Mouse (Mus musculus): Measurements from ENCODE around the gene Lpar5.
"Not testable (repeated sequence)": the region's sequence is repeated elsewhere in the genome, so short reads cannot be mapped to it uniquely, and the experiment has no call there.

Gene Lpar5

GRCm38 (mm10) chr6:125067571-125067995 lies at the start of gene Lpar5:
Gene Lpar5, plus strand, starts transcription at chr6:125067920.
- no peak for DNase-seq (ENCODE audit: extremely low read depth, low read depth)

- DNase-seq (ENCODE audit: extremely low read depth, low read depth), result not testable (repeated sequence)
Measured at GRCm38 (mm10) chr6:125030532-125030931, 37.2 kb upstream of the Lpar5 start.

GRCm38 (mm10) chr6:125031604-125032003 lies 36.1 kb upstream of the Lpar5 start:
- DNase-seq (ENCODE audit: extremely low read depth, low read depth), result no peak

DNA sequence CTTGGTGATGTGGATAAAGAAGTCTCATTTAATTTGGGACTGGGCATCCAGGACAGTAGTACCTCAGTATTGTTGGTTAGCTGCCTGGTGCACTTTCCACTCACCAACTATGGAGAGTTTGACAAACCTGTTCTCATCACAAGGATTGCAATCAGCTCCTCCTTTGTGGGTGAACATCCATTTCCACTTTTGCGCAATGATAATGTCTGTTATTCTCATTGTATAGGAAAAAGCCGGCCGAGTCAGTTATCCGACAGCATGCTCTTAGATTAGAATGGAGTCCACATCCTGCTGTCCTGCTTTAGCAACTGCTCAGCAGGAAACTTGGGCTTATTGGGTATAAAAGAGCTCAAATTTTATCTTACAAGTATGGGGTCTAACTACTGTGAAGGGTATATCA lies 29.1 kb upstream of the Lpar5 start:
- no peak for DNase-seq (ENCODE audit: extremely low read depth, low read depth)

DNA sequence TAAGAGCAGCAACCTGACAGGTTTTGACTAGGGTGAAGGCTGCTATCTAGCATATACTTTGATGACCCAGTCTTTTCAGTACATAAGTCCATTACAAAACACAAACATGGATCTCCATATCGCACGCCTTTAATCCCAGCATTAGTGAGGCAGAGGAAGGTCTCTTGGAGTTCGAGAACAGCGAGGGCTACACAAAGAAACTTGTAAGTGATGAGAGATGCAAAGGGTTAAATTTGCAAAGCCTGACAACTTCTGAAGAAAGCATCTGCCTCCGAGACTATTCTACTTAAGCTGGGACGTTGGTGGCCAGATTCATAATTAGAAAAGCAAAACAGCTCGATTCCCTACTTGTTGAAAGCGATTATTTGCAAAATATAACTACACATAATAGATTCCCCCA lies 28.6 kb upstream of the Lpar5 start:
- no peak for DNase-seq (ENCODE audit: extremely low read depth, low read depth)

DNA sequence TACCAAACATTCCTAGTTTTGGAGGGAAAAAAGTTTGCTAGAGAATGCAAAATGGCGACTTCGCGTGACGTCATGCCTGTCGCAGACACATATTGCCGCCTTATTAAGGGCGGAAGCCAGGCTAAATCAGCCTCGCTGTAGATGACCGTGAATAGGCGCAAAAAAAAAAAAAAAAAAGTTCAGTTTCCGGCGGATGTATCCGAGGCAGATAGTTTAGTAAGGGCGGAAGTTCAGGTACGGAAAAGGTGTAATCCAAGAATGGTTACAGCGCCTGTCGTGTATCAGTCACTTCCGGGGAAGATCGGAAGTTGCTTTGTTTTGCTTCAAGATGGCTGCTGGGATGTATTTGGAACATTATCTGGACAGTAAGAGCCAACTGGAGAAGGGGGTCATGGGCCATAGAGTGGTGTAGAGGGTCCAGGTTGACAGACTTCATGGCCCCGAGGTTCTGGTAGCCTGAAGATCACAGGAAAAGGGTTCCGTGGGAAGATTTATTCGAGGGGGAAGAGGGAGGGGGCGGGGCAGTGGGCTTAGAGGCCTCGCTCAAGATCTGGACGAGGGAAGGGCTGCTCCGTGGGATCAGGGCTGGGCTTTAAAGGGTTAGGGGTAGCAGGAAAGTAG lies 28.1 kb upstream of the Lpar5 start, which contains the start of gene Ing4:
Gene Ing4 (plus strand): TSS at position 228 of the 621 bp plus-strand sequence.
- peak; percentile 99 for DNase-seq (ENCODE audit: extremely low read depth, low read depth)

GRCm38 (mm10) chr6:125040221-125040620 lies 27.5 kb upstream of the Lpar5 start:
- DNase-seq (ENCODE audit: extremely low read depth, low read depth), result no peak

DNA sequence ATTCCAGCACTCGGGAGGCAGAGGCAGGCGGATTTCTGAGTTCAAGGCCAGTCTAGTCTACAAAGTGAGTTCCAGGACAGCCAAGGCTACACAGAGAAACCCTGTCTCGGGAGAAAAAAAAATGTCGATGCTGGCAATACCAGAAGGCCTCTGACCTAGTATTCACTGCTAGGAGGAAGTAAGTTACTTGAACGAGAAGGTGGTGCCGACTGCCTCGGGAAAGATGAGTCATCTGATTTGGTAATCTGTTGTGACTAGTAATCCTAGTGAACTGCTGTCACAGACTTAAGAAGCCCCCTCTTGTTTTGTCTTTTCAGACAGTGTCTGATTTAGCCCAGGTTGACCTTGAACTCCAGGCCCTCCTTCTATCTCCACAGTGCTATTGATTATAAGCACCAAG lies 26.7 kb upstream of the Lpar5 start:
- peak; percentile 76 for DNase-seq (ENCODE audit: extremely low read depth, low read depth)

GRCm38 (mm10) chr6:125042081-125042480 lies 25.6 kb upstream of the Lpar5 start:
- peak; percentile 70 for DNase-seq (ENCODE audit: extremely low read depth, low read depth)

DNA sequence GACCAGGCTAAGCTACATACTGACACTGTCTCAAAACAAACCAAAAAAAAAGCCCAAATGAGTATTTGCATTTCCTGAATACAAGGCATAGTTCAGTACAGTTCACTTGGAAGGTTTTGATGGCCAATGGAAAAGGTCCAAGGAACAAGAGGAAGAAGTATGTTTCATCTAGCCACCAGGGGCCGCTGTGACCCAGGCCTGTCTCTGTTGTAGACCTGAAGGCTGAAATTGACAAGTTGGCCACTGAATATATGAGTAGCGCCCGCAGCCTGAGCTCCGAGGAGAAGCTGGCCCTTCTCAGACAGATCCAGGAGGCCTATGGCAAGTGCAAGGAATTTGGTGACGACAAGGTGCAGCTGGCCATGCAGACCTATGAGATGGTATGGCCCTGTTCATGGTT lies 21.0 kb upstream of the Lpar5 start:
- peak; percentile 58 for DNase-seq (ENCODE audit: extremely low read depth, low read depth)

DNA sequence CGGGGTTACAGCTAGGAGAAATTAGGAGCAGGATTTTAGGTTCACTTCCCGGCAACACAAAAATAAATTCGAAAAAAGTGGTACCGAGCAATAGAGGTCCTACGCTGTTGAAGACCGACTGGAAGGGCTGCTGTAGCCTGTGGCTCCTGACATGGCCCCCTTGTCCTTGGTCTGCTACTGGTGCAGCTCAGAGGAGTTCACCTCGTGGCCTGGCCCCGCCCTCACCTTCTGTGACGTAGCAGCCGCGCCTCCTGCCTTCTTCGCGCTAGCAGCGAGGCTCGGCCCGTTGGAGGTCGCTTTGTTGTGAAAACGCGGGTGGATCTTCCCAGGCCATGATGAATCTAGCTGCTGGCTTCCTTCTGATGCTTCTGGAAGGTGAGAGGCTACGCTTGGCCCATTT lies 18.0 kb upstream of the Lpar5 start, which contains the start of gene Acrbp:
Gene Acrbp (plus strand): TSS at position 12 of the 400 bp plus-strand sequence.
- no peak for DNase-seq (ENCODE audit: extremely low read depth, low read depth)

DNA sequence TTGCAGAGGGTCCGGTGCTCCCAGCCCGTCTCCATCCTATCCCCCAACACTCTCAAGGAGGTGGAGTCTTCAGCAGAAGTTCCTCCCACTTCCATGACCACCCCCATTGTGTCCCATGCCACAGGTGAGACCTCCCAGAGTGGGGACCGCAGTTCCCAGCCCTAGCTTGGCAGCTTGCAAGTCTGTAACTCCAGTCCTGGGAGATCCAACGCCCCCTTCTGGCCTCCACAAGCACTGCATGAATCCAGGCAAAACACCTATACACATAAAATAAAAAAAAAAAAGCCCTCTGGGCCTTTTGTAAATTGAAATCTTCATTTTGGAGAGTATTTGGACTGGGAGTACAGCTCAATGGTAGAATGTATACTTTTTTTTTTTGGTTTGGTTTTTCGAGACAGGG lies 16.5 kb upstream of the Lpar5 start:
- no peak for DNase-seq (ENCODE audit: extremely low read depth, low read depth)

- DNase-seq (ENCODE audit: extremely low read depth, low read depth), result no peak
Measured at GRCm38 (mm10) chr6:125061493-125061892, 6.2 kb upstream of the Lpar5 start.

DNA sequence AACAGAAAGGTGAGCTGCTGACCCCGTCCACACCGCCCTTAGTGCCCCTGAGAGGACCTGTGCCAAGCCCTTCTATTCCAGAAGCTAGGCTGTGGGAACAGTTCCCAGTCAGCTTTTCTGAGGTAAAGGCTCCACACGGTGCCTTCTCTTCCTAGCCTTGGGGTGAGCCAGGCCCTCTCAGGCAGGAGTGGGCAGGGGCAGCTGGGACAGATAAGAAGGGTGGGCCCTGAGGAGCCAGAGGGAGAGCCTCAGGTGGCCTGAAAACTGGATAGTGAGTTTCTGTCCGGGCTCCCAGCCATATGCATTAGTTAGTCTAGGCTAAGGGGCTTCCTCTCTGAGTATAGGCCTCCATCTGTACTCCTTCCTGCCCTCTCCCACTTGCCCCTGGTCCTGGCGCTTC lies 5.2 kb upstream of the Lpar5 start:
- no peak for DNase-seq (ENCODE audit: extremely low read depth, low read depth)

DNA sequence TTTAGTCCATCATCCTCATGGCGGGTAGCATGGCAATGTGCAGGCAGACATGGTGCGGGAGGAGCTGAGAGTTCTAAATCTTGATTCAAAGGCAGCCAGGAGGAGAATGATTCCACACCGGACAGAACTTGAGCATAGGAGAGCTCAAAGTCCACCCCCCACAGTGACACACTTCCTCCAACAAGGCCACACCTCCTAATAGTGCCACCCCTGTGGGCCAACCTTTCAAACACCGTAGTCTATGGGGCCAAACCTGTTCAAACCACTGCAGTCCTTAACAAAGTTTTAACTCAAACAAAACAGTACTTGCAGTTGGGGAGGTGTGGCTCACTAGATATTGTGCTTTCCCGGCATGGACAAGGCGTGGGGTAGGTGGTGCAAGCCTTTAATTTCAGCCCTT lies 3.8 kb upstream of the Lpar5 start:
- DNase-seq (ENCODE audit: extremely low read depth, low read depth), result no peak

DNA sequence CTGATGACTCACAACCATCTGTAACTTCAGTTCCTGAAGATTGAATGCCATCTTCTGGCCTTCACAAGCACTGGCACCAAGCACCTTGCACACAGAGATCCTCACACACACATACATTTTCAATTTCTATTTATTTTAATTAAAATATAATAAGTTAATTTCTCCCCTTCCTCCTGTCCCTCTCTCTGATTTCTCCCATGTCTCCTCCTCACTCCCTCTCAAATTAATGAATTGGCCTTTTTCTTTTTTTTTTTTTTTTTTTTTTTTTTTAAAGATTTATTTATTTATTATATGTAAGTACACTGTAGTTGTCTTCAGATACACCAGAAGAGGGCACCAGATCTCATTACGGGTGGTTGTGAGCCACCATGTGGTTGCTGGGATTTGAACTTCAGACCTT lies 2.5 kb upstream of the Lpar5 start:
- not testable (repeated sequence) for DNase-seq (ENCODE audit: extremely low read depth, low read depth)

GRCm38 (mm10) chr6:125071170-125071895 lies 3.6 kb downstream of the Lpar5 start:
- peak; percentile 93 for DNase-seq (ENCODE audit: extremely low read depth, low read depth)

DNA sequence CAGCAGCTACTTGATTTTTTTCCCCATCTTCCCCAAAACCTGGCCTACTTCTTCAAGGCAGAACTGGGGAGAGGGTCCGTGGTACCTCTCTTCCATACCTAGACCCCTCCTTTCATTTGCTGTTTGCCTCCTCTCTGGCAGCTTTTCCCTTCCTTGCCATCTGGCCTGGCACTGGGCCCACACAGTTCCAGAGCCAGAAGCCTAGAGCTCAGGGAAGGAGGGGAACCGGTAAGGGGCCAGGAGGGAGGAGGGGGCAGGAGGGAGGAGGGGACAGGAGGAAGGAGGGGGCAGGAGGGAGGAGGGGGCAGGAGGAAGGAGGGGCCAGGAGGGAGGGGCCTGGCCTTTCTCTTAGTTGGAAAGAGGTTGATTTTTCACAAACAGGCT lies 4.2 kb downstream of the Lpar5 start:
- no peak for DNase-seq (ENCODE audit: extremely low read depth, low read depth)

DNA sequence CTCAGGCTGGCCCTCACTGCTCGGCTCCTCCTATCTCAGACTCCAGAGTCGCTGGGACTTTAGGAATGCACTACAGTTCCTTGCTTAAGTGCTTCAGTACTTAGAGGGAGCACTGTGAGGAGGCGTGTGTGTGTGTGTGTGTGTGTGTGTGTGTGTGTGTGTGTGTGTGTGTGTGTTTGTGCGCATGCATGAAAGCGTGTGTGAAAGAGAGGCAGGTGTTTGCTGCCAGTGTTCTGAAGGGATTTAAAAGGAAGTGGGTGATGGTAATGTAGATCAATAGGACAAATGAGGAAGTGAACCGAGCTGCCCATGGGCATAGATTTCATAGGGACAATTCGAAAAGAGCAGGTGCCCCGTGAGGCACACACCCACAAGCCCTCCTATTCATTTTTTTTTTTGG lies 6.1 kb downstream of the Lpar5 start:
- DNase-seq (ENCODE audit: extremely low read depth, low read depth), result no peak

GRCm38 (mm10) chr6:125081394-125081793 lies 13.7 kb downstream of the Lpar5 start:
- no peak for DNase-seq (ENCODE audit: extremely low read depth, low read depth)

DNA sequence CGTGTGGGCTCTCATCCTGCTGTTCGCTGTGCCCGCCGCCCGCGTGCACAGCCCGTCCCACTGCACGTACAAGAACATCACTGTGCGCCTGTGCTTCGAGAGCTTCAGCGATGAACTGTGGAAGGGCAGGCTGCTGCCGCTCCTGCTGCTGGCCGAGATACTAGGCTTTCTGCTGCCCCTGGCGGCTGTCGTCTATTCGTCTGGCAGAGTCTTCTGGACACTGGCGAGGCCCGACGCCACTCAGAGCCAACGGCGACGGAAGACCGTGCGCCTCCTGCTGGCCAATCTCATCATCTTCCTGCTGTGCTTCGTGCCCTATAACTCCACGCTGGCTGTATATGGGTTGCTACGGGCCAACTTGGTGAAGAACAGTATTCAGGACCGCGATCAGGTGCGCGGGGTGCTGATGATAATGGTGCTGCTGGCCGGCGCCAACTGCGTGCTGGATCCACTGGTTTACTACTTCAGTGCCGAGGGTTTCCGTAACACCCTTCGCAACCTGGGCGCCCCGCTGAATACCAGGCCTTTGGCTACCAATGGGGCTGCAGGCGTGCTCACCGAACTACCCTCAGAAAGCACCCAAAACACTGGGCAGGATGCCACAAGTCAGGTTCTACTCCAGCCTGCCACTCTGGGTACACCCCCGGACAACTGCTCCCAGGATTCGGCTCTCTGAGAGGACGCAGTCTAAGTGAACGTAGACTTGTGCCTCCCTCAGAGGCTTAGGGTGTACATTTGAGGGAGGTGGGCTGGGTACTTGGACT lies 14.3 kb downstream of the Lpar5 start:
- no peak for DNase-seq (ENCODE audit: extremely low read depth, low read depth)

DNA sequence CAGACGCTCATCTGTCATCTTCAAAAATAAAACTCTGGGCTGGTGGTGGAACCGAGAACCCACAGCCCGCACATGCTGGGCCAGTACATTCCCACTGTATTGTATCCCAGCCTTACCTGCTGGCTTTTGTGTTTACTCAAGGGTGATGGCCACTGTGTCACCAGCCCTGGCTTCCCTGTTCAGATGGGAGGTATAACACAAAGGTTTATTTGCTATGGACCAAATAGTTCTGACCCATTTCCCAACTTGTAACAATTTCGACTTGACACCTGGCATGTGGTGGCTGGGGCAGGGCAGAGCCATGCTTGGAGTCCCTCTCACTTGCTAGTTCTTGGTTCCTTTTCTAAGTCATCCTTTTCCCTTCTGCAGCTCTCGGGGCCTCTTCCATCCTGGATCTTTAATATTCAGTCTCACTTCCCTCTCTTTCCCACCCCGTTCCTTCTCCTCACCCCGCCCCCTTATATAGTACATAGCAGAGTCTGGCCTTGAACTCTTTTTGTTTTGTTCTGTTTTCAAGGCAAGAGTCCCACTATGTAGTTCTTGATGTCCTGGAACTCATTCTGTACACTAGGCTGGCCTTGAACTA lies 15.2 kb downstream of the Lpar5 start:
- DNase-seq (ENCODE audit: extremely low read depth, low read depth), result no peak

All from MEL-GATA-1-ER (cell line).